Mouse (Mus musculus): ENCODE results near the gene Mks1.

DNA sequence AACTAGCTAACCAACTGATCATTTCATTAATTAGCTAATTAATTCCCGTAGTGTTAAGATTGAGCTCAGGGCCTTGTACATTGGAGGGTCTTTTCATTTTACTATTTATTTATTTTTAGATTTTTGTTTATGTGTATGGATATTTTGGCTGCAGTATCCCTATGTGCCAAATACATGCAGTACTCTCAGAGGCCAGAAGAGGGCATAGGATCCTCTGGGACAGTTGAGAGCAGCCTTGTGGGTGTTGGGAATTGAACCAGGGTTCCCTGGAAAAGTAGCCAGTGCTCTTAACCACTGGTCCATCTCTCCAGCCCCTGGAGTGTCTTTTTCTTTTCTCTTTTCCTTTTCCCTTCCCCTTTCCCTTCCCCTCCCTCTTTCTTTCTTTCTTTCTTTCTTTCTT is 47.6 kb upstream of the Mks1 start:
- TF ChIP-seq CTCF (IDR thresholded peaks at IDR 0.05; ENCODE audit: extremely low read depth, insufficient read depth, insufficient read length, insufficient replicate concordance) (no peak), POLR2A (IDR thresholded peaks at IDR 0.05; ENCODE audit: low read depth, low read length) (no peak)
